Mouse (Mus musculus): ENCODE results near the gene Map2.

Gene Map2

DNA sequence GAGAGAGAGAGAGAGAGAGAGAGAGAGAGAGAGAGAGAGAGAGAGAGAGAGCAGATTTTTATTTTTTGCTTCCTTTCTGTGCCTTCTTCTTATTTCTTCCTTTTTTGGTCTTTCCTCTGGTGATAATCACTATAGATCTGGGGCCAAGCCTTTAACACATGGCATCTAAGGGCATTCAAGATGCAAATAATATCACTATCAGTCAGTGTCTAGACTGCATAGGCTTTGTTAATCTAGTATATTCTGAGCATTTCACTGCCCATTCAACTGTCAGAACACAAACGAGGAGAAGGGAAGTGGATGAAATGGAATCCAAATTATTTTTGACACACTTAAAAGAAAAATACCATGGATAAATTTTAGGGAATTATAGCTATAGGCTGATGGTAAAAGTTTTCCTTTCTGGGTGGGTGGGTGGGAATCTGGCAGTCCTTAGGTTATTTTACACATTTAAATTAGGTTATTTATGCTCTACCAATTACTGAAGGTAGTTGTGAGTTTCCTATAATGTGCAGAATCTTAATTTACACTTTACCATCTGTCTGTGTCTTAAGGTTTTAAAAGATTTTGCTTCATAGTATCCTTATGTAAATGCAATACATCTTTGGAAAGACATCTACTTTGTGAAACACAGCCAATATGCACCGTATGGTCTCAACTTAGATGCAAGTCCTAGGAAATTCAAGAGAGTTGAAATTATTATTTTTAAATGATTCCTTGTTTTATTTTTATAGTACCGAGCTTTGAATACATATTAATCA is 117.2 kb downstream of the Map2 start:
- no peak for DNase-seq (ENCODE audit: low spot score in 2 of 2)

DNA sequence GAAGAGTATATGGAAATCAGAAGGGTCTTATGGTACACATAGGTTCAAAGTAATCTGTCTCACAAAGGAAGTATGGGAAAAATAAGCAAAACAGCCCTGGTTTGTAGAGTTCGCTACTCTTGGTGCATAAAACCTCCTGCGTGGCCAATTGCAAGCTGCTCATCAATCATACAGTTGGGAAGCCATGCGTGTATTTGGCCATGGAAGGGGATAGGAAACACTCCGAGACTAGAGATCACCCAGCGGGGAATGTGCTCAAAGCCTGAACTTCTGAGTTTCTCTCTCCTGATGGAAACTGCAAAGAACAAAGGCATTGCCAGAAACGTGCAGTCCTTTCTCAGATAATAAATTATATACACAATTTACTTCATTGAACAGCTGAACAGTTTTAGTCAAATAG is 124.3 kb downstream of the Map2 start:
- no peak for DNase-seq (ENCODE audit: low spot score in 2 of 2)

DNA sequence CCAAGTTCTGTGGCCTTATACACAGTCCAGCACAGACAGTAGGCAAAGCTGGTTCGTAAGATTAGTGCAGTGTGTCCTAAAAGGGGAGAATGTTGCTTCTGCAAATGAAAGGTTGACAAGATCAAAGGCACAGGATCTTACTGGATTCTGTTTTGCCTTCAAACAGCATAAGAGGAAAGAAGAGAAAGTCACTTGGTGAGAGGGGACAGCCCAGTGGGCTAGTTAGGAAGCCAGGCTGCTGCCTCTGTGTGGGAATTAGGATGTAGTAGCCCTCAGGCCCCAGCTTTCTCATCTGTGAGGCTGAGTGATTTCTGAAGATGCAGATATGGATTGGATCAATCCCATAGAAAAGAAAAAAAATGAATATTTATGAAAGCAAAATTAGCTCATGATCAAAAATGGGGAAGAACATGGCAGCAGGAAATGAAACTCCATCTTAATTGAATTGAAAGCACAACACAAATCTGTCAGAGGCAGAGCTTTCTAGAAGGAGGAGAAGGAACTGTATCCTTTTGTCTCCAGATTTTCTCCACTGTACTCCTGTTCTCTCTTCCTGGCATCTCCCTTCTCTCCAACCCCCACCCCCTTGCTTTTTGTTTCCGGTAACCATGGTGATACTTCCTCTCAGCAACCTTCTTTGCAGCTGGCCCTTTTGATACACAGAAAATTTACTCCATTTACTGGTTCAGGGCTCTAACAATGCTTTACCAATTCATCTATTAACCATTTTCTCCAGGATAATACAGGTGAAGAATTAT is 145.5 kb downstream of the Map2 start:
- DNase-seq (ENCODE audit: low spot score in 2 of 2): no peak

DNA sequence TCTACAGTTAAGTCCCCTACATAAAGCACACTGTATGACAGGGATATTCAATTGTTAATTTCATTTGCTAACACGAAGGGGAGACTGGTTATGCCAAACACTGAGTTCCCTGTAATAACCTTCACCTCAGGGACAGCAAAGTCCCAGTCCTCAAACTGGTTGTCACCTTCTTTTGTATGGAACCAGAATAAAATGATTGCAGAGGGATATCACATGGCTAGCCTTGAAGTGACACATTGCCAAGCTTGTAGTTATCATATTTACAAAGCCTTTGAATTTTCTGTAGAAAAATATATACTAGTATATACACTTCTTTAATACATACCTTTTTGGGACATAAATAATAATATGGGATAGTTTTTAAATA is 146.0 kb downstream of the Map2 start:
- no peak for DNase-seq (ENCODE audit: low spot score in 2 of 2)

DNA sequence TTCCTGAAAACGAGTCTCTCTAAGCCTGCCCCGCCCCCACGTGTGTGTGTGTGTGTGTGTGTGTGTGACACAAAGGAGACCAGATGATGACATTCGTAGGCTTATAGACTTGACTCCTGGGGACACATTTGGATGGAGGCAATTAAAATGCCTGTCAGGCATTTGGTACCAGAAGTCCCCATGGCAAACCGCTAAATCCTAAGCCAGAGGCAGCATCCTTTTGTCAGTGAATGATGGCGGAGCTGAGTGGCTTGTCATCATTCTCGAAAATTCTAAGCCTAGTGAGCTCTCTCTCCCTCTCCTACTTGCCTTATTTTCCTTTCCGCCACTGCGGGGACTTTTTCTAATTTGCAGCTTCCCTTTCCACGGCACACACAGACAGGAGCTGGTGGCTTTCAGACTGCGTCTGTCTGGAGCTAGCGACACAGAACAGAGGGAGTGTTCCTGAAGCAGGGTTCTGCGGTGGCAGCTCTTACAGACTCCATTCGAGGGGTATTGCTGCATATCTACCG is 146.6 kb downstream of the Map2 start:
- DNase-seq (ENCODE audit: low spot score in 2 of 2): no peak

DNA sequence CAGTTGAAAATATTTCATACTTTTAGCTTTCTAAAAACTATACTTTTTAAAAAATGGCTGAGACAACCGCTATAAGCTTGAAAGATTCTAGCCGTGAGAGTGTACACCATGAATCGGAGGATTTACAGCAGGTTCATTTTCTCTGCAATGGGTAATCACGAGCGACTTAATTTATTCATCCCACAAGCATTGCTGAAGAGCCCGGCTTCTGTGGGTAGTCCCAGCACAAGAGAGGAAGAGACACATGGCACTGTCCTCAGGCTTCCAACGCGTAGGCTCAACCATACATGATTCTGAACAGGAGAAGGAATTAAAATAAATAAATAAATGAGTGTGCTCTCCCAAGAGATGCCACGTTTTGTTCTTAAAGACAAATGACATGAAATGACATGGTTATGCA is 148.4 kb downstream of the Map2 start:
- no peak for DNase-seq (ENCODE audit: low spot score in 2 of 2)

DNA sequence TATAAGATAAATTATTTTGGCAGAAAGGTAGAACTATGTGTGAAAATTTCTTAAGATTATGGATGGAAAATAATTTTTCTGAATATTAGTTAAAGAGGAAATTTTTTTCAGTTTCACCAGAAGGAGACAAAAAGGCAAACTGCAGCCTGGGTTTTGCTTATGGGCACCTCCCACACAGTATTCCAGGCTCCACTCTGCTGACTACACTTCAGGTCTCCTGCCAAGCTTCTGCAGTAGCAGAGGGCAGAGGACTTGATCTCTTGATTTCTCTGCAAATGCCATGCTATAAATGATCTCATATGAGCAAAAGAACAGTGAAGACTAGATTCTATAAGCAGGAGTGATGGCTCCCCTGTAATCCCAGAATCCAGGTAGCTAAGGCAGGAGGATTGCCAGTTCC is 149.9 kb downstream of the Map2 start:
- DNase-seq (ENCODE audit: low spot score in 2 of 2): no peak

DNA sequence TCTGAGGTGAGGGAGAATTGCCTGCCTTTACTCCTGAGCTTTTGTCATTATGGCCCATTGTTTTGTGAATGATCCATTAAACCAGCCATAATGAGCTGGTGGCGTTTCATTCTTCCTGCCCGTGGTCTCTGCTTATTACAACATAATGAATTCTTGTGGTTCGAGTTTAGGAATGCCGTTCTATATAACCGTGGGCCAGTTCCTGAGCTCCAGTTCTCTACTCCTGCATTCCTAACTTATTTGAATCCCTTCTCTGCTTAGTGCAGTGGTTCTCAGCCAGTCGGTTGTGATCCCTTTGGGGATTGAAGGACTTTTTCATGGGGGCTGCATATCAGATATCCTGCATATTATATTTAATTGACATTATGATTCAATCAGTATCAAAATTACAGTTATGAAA is 153.9 kb downstream of the Map2 start:
- DNase-seq (ENCODE audit: low spot score in 2 of 2): no peak

DNA sequence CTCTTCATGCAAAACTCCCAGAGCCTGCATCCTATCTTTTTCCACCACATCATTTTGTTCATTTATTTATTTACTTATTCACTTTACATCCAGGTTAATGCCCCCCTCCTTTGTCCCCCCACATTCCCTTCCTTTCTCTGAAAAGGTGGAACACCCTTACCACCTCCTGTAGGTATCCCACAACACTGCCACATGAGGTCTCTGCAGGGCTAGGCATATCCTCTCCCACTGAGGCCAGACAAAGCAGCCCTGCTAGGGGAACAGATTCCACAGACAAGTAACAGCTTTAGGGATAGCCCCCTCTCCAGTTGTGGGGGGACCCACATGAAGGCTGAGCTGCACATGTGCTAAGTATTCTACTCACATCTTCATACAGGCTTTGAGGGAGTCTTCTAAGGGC is 154.5 kb downstream of the Map2 start:
- DNase-seq (ENCODE audit: low spot score in 2 of 2): no peak

DNA sequence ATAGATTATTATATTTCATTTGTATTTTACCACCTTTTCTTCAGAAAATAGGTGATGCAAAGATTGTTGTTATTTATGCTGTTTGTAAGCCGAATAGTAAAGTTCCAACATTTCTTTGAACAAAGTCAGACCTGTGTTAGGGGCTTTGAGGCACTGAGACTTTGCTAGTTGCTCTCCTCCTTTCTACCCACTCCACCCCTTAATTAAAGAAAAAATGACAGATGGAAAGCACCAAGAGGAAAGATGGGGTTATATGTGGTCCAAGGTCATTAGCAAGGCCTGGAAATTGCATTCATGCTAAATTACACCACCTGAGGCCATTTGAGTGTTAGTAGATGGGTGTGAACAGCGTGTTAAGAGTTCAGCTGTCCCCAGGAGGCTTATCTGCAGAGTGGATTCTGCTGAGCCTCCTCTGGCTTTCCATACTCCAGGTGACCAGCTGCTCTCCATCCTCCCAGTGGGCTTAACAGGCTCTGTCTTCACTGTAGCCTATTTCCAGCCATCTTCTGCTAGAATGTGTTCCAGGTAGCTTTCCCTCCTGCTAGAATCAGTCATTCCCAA is 160.7 kb downstream of the Map2 start:
- DNase-seq (ENCODE audit: low spot score in 2 of 2): no peak

DNA sequence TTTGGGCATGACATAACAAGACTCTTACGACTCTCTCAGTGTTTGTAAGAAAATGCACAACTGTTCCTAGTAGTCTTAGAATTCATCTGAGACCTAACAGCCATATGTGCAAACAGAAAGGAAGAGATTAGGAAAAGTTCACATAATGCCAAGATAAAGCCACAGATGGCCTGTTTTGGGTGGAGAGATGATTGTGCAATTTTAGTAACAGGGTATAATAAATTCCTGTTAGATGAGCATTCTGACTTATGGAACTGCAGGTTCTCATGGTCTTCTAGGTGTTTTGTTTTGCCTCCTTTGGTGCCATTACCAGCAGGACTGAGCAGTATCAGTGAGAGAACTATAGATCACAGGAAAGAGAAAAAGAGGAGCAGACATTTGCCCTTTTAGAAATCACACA is 164.1 kb downstream of the Map2 start:
- no peak for DNase-seq (ENCODE audit: low spot score in 2 of 2)

DNA sequence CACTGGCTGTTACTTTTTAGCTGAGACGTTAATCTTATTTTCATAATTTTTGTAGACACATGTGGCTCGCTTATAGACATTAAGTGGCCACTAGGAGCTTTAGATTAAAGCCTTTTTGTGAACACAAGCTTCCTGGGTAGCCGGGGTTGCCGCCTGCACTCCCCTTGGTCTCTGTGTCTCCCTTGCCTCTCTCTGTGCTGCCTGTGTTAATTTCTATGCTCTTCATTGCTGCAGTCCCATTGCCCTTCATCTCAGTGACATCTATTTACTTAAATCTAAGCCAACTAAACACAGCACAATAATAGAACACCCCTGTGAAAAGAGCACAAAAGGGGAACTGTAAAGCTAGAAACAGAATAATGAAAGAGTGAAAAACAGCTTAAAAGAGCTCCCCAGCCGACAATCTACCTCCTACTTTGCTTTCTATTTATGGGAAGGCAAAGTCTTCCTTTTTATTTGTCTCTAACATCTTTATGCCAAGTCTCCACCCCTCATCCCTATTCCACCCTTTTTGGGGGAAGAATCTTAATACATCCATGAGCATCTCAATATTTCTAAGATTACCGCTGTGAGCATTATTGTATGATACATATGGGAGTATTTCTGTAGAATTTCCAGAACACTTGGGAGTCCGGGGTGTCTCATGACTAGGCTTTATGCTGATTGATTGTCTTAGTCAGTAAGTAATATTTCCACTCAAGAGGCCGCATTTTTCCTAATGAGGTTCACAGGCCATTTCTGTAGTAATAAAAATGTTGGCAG is 173.5 kb downstream of the Map2 start:
- no peak for DNase-seq (ENCODE audit: low spot score in 2 of 2)

DNA sequence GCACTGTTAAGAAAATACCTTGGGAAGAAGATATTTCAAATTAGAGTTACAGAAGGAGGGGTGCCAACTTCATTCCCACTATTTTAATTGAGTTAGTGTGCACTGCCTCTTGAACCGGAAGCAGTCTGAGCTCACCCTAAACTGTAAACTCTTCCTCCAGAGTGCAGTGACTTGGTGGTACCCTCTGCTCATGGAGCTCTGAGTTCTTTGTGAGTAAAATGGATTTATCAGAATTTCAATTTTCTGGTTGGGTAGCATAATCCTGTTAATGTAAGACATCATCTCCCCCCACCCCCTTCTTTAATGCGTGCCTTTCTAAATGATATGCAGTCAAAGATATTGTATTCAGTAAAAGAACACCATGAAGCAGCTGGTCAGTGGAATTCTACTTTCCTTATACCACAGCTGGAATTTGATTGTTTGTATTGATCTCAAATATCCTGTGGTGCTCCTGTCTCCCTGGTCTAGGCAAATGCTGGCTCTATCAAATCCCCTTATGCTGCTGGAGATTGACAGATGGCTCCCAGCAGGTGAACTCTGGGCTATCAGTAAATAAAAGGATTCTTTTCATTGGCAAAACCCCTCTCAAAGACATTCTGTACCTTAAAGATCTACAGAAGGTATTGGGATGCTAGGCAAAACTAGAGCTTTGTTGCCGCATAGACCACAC is 174.2 kb downstream of the Map2 start:
- no peak for DNase-seq (ENCODE audit: low spot score in 2 of 2)

DNA sequence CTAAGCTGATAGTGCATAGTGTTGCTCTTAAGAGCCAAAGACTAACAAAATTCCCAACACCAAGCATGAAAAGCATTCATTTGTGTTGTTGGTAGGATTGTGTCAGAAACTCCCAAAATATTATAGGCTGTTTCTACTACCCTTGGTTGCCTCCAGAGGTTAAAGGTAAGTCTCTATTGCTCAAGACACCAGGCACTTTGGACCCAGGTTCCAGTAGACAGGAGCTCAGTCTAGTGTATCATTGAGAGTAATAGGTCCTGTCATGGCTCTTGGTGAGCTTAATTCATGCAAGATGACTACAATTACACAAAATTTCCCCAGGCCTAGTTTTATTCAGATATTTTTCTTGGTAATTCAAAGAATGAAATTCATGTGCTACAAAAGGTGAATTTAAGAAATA is 176.3 kb downstream of the Map2 start:
- DNase-seq (ENCODE audit: low spot score in 2 of 2): no peak

DNA sequence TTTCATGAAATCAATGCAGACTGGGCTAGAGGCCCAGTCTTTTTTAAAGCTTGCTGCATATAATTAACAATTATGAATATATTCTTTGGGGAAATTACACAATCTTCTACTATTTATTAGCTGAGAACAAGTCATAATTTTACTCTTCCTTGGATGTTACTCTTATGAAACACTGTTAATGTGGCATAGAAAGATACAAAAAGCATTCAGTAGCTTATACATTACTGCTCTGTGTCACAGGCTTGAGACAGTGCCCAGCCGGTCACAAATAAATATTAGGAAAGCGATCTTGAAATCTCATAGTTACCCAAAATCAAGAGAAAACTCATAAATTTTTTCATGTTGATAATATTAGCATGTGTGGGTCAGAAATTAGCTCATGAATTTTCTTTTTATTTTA is 186.7 kb downstream of the Map2 start:
- no peak for DNase-seq (ENCODE audit: low spot score in 2 of 2)

DNA sequence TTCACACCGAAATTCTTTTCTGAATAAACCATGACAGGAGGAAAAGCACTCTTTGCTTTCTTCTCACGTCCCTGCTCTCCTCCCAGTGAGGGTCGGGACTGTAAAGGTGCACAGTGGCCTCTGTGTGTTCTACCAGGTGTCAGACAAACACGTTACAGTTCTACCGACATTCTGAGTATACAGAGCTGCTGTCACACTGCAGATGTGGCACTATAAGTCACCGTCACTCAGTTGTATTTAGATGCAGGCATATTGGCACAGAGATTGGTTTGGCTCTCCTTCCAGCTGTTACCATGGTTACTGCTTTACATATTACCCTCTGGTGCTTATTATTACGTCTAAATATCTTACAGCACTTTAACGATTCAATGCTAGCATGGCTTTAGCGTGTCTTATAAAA is 188.2 kb downstream of the Map2 start:
- DNase-seq (ENCODE audit: low spot score in 2 of 2): no peak

DNA sequence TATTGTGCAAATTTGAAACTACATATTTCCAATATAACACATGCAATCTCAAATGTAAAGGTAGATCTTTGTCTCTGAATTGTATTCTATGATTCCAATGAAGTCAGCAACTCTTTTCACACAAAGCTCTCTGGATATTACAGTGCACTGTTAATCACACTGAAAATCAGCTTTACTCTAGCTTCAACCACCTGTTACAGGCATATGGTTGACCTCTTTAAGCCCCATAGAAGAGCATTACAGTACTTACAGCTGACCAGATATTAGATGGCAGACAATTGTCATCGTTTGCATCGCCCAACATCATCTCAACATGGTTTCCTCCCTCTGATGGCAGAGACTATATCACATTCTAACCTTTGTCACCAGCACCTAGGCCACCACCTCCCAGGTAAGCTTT is 189.3 kb downstream of the Map2 start:
- no peak for DNase-seq (ENCODE audit: low spot score in 2 of 2)

DNA sequence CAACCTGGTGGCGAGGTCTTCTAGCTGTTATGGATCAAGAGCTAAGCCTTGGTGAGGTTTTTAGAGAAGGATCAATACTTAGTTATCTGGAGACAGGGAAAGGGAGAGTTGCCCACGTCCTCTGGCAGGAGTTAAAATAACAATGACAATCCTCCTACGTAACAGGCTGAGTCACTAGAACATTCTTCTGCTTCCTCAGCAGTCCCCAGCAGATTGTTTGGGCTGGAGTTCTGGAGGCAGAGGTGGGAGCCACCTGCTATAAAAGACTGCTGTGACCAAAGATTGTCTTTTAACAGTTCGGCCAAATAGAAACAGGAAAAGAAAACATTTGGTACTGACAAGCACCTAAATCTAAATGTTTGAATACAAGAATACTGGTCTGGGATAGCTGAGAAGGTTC is 190.5 kb downstream of the Map2 start:
- no peak for DNase-seq (ENCODE audit: low spot score in 2 of 2)

DNA sequence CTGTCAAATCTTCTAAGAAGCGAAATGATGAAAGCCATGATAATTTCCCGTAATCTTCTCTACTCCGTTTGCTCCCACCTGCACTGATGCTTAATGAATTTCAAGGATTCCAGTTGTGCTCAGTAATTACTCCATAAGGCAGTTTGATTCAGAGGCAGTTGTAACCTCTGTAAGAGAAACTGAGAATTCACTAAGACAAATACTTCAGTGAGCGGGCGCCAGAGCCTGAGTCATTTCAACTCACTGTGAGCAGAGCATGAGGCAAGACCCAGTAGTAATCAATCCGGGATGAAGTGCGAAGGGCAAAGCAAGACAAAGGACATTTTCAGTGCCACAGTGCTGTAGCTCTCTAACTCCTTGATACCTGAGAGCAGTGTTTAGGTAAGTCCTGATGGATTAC is 194.4 kb downstream of the Map2 start:
- no peak for DNase-seq (ENCODE audit: low spot score in 2 of 2)

DNA sequence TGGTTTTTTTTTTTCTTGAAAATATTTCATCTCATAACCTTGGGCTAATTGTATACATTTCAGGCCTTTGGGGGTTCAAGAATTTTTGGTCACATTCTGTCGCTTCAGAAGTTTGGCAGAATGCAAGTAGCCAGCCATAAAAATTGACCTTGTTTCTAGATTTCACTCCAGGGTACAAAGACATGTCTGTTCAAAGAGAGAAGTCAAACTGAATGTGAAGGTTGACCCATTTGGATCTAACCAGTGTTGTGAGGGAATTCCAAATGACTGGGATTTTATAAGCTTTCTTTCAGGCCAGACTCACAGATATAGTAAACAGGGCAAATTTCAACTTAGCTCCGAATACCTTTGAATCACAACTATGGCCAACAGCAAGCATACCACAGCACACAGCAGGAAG is 196.3 kb downstream of the Map2 start:
- no peak for DNase-seq (ENCODE audit: low spot score in 2 of 2)

DNA sequence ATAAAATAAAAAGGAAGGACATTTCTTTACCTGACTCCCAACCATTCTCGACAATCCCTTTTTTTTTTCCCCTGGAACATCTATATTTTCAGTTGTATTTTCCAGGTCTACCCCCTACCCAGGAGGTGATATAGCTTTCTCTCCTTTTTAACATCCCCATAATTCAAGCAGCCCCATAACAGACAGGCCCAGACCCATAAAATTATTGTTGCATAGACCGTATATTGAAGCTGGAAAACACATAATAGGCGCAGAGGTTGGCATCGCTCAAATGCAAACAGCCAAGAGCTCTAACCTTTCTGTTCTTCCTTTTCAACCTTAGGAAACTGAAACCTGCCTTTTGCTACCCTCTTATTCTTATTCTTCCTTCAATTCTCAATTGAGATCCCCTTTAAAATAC is 211.2 kb downstream of the Map2 start:
- no peak for DNase-seq (ENCODE audit: low spot score in 2 of 2)
